Mouse (Mus musculus): ENCODE results near the gene Myoc. TPM values are rescaled to one million over a fixed set of nuclear protein-coding genes. Genes with fewer than 3 reads are reported as not detected.

Gene Myoc
- polyA plus RNA-seq, 2 experiments = 0.01 TPM; not detected in 1

GRCm38 (mm10) chr1:162646083-162646686, 7.2 kb downstream of the Myoc start:
- no peak overlapping the region for H3K4me2 ChIP-seq (ENCODE audit: low read depth)
- 60% methylated on average over 10 of the region's 10 CpGs for WGBS (ENCODE audit: insufficient replicate concordance)
- H3K4me1 ChIP-seq (replicated peaks; ENCODE audit: control insufficient read depth in 2 of 2, insufficient read depth in 2 of 2, low read length in 1 of 2) = no peaks in the 10 kb centered on the region
- no peak overlapping the region for H3K9ac ChIP-seq (replicated peaks)
- no peak for ATAC-seq (ENCODE audit: insufficient read depth)
- no peaks in the 10 kb centered on the region for H3K27me3 ChIP-seq (ENCODE audit: control insufficient read depth, insufficient read depth, low read length)
- TF ChIP-seq EP300 (IDR thresholded peaks at IDR 0.05; ENCODE audit: low read depth) (no peak), CTCF (IDR thresholded peaks at IDR 0.05; ENCODE audit: low read depth) (peak; percentile 63)
- H3K36me3 ChIP-seq (replicated peaks; ENCODE audit: control insufficient read depth, insufficient read depth, low read depth) = no peaks in the 10 kb centered on the region
- no peaks in the 10 kb centered on the region for H3K9me3 ChIP-seq (ENCODE audit: control insufficient read depth, low read length)
- no peak for DNase-seq (ENCODE audit: low read depth in 3 of 3, low spot score in 3 of 3)
- no peak overlapping the region for H3K4me3 ChIP-seq (ENCODE audit: insufficient read depth in 1 of 2, low read depth in 2 of 2, low read length in 2 of 2)
- no peak overlapping the region for H3K27ac ChIP-seq

DNA sequence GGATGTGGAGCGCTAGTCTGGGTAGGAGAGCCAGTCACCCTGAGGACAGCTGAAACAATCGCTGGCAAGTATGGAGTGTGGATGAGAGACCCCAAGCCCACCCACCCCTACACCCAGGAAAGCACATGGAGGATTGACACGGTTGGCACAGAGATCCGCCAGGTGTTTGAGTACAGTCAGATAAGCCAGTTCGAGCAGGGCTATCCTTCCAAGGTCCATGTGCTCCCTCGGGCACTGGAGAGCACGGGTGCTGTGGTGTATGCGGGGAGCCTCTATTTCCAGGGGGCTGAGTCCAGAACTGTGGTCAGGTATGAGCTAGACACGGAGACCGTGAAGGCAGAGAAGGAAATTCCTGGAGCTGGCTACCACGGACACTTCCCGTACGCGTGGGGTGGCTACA, 9.5 kb downstream of the Myoc start:
- H3K4me3 ChIP-seq (ENCODE audit: insufficient read depth in 1 of 2, low read depth in 2 of 2, low read length in 2 of 2) = no peak overlapping the region
- H3K9me3 ChIP-seq (ENCODE audit: control insufficient read depth, low read length) = no peaks in the 10 kb centered on the region
- ATAC-seq (ENCODE audit: insufficient read depth) = no peak
- no peaks in the 10 kb centered on the region for H3K4me1 ChIP-seq (replicated peaks; ENCODE audit: control insufficient read depth in 2 of 2, insufficient read depth in 2 of 2, low read length in 1 of 2)
- no peak overlapping the region for H3K9ac ChIP-seq (replicated peaks)
- H3K36me3 ChIP-seq (replicated peaks; ENCODE audit: control insufficient read depth, insufficient read depth, low read depth) = no peaks in the 10 kb centered on the region
- no peak overlapping the region for H3K4me2 ChIP-seq (ENCODE audit: low read depth)
- DNase-seq (ENCODE audit: low read depth in 3 of 3, low spot score in 3 of 3) = no peak
- TF ChIP-seq EP300 (IDR thresholded peaks at IDR 0.05; ENCODE audit: low read depth) (no peak), CTCF (IDR thresholded peaks at IDR 0.05; ENCODE audit: low read depth) (no peak)
- no peak overlapping the region for H3K27ac ChIP-seq
- H3K27me3 ChIP-seq (ENCODE audit: control insufficient read depth, insufficient read depth, low read length) = no peaks in the 10 kb centered on the region
- 74% methylated on average over 14 of the region's 14 CpGs for WGBS (ENCODE audit: insufficient replicate concordance)

DNA sequence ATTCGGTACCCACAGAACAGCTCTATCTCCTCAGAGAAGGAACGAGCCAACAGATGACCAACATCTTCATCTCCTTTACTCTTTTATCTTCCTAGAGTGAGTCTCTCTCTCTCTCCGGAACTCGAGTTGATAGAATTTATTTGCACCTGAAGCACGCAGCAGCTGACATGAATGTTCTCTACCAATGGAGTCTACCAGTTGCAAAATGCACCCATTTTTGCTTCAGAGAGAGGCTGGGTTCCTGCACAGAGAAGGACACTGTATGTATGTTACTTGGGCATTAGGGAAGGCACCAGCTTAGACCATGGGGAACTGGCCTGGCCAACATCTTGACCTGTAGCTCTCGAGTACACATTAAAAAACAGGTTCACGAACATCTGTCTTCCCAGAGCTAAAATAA, 19.2 kb downstream of the Myoc start, which contains the start of gene Myocos:
Gene Myocos (minus strand): TSS at position 101 of the 400 bp plus-strand sequence.
- H3K4me3 ChIP-seq (ENCODE audit: insufficient read depth in 1 of 2, low read depth in 2 of 2, low read length in 2 of 2) = no peak within 1 kb of the TSS
- no peak within 1 kb of the TSS for H3K9ac ChIP-seq (replicated peaks)
- no peaks in the 10 kb centered on the region for H3K27me3 ChIP-seq (ENCODE audit: control insufficient read depth, insufficient read depth, low read length)
- DNase-seq (ENCODE audit: low read depth in 3 of 3, low spot score in 3 of 3) = no peak
- H3K27ac ChIP-seq = no peak within 1 kb of the TSS
- TF ChIP-seq CTCF (IDR thresholded peaks at IDR 0.05; ENCODE audit: low read depth) = no peak
- no peak for TF ChIP-seq EP300 (IDR thresholded peaks at IDR 0.05; ENCODE audit: low read depth)
- peaks cover 0 to 3% of the 10 kb centered on the region in 2 experiments; a peak in 2 of 4 replicates for H3K4me1 ChIP-seq (replicated peaks; ENCODE audit: control insufficient read depth in 2 of 2, insufficient read depth in 2 of 2, low read length in 1 of 2)
- H3K36me3 ChIP-seq (replicated peaks; ENCODE audit: control insufficient read depth, insufficient read depth, low read depth) = no peaks in the 10 kb centered on the region
- 59% methylated on average over 7 of the region's 7 CpGs for WGBS (ENCODE audit: insufficient replicate concordance)
- H3K9me3 ChIP-seq (ENCODE audit: control insufficient read depth, low read length) = no peaks in the 10 kb centered on the region
- no peak within 1 kb of the TSS for H3K4me2 ChIP-seq (ENCODE audit: low read depth)
- no peak for ATAC-seq (ENCODE audit: insufficient read depth)

DNA sequence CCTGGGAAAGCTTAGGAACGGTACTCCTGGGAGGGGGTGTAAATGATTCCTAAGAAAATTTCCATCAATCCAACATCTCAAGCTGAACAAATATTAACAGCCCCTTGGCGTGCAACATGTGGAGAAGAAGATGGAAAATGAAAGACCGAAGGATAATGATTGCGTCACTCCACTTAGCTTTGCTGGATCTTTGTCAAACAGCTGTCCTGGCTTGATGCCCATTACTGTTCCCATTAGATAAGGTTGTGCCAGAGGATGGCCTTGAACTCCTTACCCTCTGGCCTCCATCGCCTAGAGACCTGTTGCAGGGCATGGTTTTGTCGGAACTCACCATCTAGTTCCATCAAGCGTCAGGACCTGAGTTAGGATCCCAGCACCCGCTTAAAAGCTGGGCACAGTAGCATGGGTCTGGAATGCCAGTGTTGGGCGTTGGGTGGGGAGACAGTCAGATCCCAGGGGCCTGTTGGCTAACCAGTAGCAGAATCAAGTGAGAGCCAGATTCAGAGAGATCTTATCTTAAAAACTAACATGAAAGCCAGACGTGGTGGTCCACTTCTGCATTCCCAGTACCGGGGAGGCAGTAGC, 21.4 kb downstream of the Myoc start:
- H3K4me2 ChIP-seq (ENCODE audit: low read depth) = no peak overlapping the region
- H3K36me3 ChIP-seq (replicated peaks; ENCODE audit: control insufficient read depth, insufficient read depth, low read depth) = no peaks in the 10 kb centered on the region
- H3K9ac ChIP-seq (replicated peaks) = no peak overlapping the region
- no peak overlapping the region for H3K4me3 ChIP-seq (ENCODE audit: insufficient read depth in 1 of 2, low read depth in 2 of 2, low read length in 2 of 2)
- ATAC-seq (ENCODE audit: insufficient read depth) (no peak), DNase-seq (ENCODE audit: low read depth in 3 of 3, low spot score in 3 of 3) (peak in 1 of 3 experiments; percentile 2)
- WGBS (ENCODE audit: insufficient replicate concordance) = 50% methylated on average over 11 of the region's 11 CpGs
- TF ChIP-seq CTCF (IDR thresholded peaks at IDR 0.05; ENCODE audit: low read depth) (no peak), EP300 (IDR thresholded peaks at IDR 0.05; ENCODE audit: low read depth) (no peak)
- H3K27me3 ChIP-seq (ENCODE audit: control insufficient read depth, insufficient read depth, low read length) = no peaks in the 10 kb centered on the region
- no peaks in the 10 kb centered on the region for H3K9me3 ChIP-seq (ENCODE audit: control insufficient read depth, low read length)
- H3K4me1 ChIP-seq (replicated peaks; ENCODE audit: control insufficient read depth in 2 of 2, insufficient read depth in 2 of 2, low read length in 1 of 2) = peaks cover 0 to 3% of the 10 kb centered on the region in 2 experiments; a peak in 2 of 4 replicates
- no peak overlapping the region for H3K27ac ChIP-seq

DNA sequence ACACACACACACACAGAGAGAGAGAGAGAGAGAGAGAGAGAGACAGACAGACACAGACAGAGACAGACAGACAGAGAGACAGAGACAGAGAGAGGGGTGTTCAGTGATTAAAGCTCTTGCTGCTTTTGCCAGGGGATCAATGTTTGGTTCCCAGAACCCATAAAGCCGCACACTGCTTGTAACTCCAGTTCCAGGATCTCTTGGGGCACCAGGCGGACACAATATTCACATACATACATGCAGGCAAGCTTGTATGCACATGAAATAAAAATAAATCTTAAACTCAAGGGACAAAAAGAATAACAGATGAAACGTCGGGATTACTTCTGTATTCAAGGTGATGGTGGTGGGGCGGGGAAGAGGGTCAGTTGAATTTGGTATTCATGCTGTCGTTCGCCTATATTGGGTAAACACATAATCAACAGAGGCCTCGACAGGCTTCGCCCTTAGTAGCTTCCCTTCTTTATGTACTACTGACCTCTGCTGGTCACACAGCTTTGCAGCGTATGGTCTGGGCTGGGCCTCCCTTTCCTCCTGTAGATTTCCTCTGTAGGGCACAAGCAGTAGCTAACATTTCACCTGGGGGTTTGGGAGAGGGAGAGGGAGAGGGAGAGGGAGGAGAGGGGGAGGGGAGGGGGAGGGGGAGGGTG, 26.0 kb downstream of the Myoc start:
- peak; percentile 34 to 52 (median 47) for DNase-seq (ENCODE audit: low read depth in 3 of 3, low spot score in 3 of 3)
- Histone ChIP-seq H3K36me3 (replicated peaks; ENCODE audit: control insufficient read depth, insufficient read depth, low read depth) (no peaks in the 10 kb centered on the region), H3K4me1 (replicated peaks; ENCODE audit: control insufficient read depth in 2 of 2, insufficient read depth in 2 of 2, low read length in 1 of 2) (peaks cover 0 to 9% of the 10 kb centered on the region in 2 experiments; a peak in 2 of 4 replicates), H3K4me3 (ENCODE audit: insufficient read depth in 1 of 2, low read depth in 2 of 2, low read length in 2 of 2) (no peak overlapping the region), H3K27me3 (ENCODE audit: control insufficient read depth, insufficient read depth, low read length) (no peaks in the 10 kb centered on the region), H3K4me2 (ENCODE audit: low read depth) (no peak overlapping the region), H3K27ac (no peak overlapping the region), H3K9me3 (ENCODE audit: control insufficient read depth, low read length) (no peaks in the 10 kb centered on the region), H3K9ac (replicated peaks) (no peak overlapping the region)
- 9% methylated on average over 10 of the region's 10 CpGs for WGBS (ENCODE audit: insufficient replicate concordance)
- ATAC-seq (ENCODE audit: insufficient read depth) = peak; percentile 89
- TF ChIP-seq EP300 (IDR thresholded peaks at IDR 0.05; ENCODE audit: low read depth) (no peak), CTCF (IDR thresholded peaks at IDR 0.05; ENCODE audit: low read depth) (peak; percentile 79)
